Mouse (Mus musculus) MEL (cell line): Measurements from ENCODE around the gene Cfap52. TPM values are rescaled to one million over a fixed set of nuclear protein-coding genes. Genes with fewer than 3 reads are reported as not detected.

Experiments used
- DNase-seq: peaks from one replicate; pipeline ENCODE4 v3.0.0; 2011; ENCODE audit warnings: low read depth, low spot score
- H3K27ac ChIP-seq: 2 replicates; pipeline ENCODE4 v1.5.1; 2012; ENCODE audit warnings: low read depth, mild to moderate bottlenecking, control low read depth, low read length, moderate library complexity; ENCODE audit not compliant: control insufficient read depth
- H3K27me3 ChIP-seq, 2 experiments: fragments of 150-350 bp in 1 of 2; sonication (generic) in 1 of 2; 2 replicates each; pipeline ENCODE4 v1.6.1; 2012; ENCODE audit warnings: low read length in 2 of 2, mild to moderate bottlenecking in 2 of 2, improper control_type of control experiment in 1 of 2, moderate library complexity in 1 of 2; ENCODE audit not compliant: insufficient read depth in 2 of 2, control insufficient read depth in 1 of 2
- H3K36me3 ChIP-seq, 2 experiments: 2 replicates each; pipeline ENCODE4 v1.6.1; 2012 to 2014; ENCODE audit warnings: low read length in 2 of 2, improper control_type of control experiment in 1 of 2, inconsistent platforms in 1 of 2, mild to moderate bottlenecking in 1 of 2; ENCODE audit not compliant: insufficient read depth in 2 of 2, control insufficient read depth in 1 of 2
- H3K4me1 ChIP-seq, 2 experiments: fragments of 150-350 bp in 1 of 2; sonication (generic) in 1 of 2; 2 replicates each; pipeline ENCODE4 v1.6.1; 2012; ENCODE audit warnings: low read length in 2 of 2, improper control_type of control experiment in 1 of 2, mild to moderate bottlenecking in 1 of 2; ENCODE audit not compliant: insufficient read depth in 2 of 2, control insufficient read depth in 1 of 2
- H3K4me3 ChIP-seq, 2 experiments: fragments of 150-350 bp in 1 of 2; sonication (generic) in 1 of 2; 2 replicates each; pipeline ENCODE4 v1.5.1; 2012; ENCODE audit warnings: low read depth in 2 of 2, low read length in 2 of 2, mild to moderate bottlenecking in 2 of 2, moderate library complexity in 2 of 2, control low read depth in 1 of 2, improper control_type of control experiment in 1 of 2; ENCODE audit not compliant: control insufficient read depth in 1 of 2, insufficient read depth in 1 of 2
- H3K79me2 ChIP-seq: 2 replicates; pipeline ENCODE4 v1.6.1; 2012; ENCODE audit warnings: mild to moderate bottlenecking, low read length, moderate library complexity; ENCODE audit not compliant: control insufficient read depth, poor library complexity, insufficient read depth
- H3K9ac ChIP-seq: 2 replicates; pipeline ENCODE4 v1.6.1; 2012; ENCODE audit warnings: low read depth, mild to moderate bottlenecking, control low read depth, low read length, moderate library complexity; ENCODE audit not compliant: control insufficient read depth, poor library complexity, severe bottlenecking
- H3K9me3 ChIP-seq: fragments of 150-350 bp; sonication (generic); replicated peaks from 2 replicates; pipeline ENCODE4 v1.6.1; 2012; ENCODE audit warnings: mild to moderate bottlenecking, low read length, improper control_type of control experiment, moderate library complexity; ENCODE audit not compliant: insufficient read depth
- CTCF ChIP-seq, 3 experiments: IDR thresholded peaks in 2 of 3; conservative IDR thresholded peaks in 1 of 3; 2 replicates each; pipeline ENCODE4 v1.5.1; 2011 to 2012; ENCODE audit warnings: low read length in 3 of 3, low read depth in 2 of 3, mild to moderate bottlenecking in 2 of 3, improper control_type of control experiment in 1 of 3, inconsistent platforms in 1 of 3, mixed read lengths in 1 of 3, moderate library complexity in 1 of 3; ENCODE audit not compliant: control insufficient read depth in 1 of 3, insufficient read depth in 1 of 3, poor library complexity in 1 of 3, severe bottlenecking in 1 of 3
- ETS1 ChIP-seq: IDR thresholded peaks from 2 replicates; pipeline ENCODE4 v1.6.1; 2012; ENCODE audit warnings: low read depth, mild to moderate bottlenecking, inconsistent platforms, low read length, improper control_type of control experiment, moderate library complexity
- GABPA ChIP-seq: IDR thresholded peaks from 2 replicates; pipeline ENCODE4 v1.6.1; 2012; ENCODE audit warnings: low read depth, mild to moderate bottlenecking, inconsistent platforms, low read length, improper control_type of control experiment, moderate library complexity
- HCFC1 ChIP-seq: IDR thresholded peaks from 2 replicates; pipeline ENCODE4 v1.6.1; 2012; ENCODE audit warnings: low read depth, mild to moderate bottlenecking, inconsistent platforms, low read length, improper control_type of control experiment, moderate library complexity
- KAT2A ChIP-seq: conservative IDR thresholded peaks from 2 replicates; pipeline ENCODE4 v1.6.1; 2012; ENCODE audit warnings: low read depth, low read length, improper control_type of control experiment, inconsistent platforms
- MAX ChIP-seq: IDR thresholded peaks from 2 replicates; pipeline ENCODE4 v1.6.1; 2011; ENCODE audit warnings: low read length, improper control_type of control experiment
- MAZ ChIP-seq: IDR thresholded peaks from 2 replicates; pipeline ENCODE4 v1.6.1; 2012; ENCODE audit warnings: low read depth, mild to moderate bottlenecking, inconsistent platforms, low read length, improper control_type of control experiment
- MYC ChIP-seq: IDR thresholded peaks from 2 replicates; pipeline ENCODE4 v1.6.1; 2011; ENCODE audit warnings: low read depth, mild to moderate bottlenecking, low read length, improper control_type of control experiment, moderate library complexity
- NELFE ChIP-seq: IDR thresholded peaks from 2 replicates; pipeline ENCODE4 v1.6.1; 2011; ENCODE audit warnings: low read depth, low read length, improper control_type of control experiment
- POLR2A ChIP-seq, 2 experiments: IDR thresholded peaks; 2 replicates each; pipeline ENCODE4 v1.6.1; 2011 to 2012; ENCODE audit warnings: low read length in 2 of 2, mild to moderate bottlenecking in 2 of 2, control low read depth in 1 of 2, improper control_type of control experiment in 1 of 2, low read depth in 1 of 2, moderate library complexity in 1 of 2; ENCODE audit not compliant: control insufficient read depth in 1 of 2, insufficient read depth in 1 of 2, poor library complexity in 1 of 2
- POLR2AphosphoS2 ChIP-seq: IDR thresholded peaks from 2 replicates; pipeline ENCODE4 v1.6.1; 2011; ENCODE audit warnings: low read length, improper control_type of control experiment
- POLR2AphosphoS5 ChIP-seq: IDR thresholded peaks from 2 replicates; pipeline ENCODE4 v1.6.1; 2012; ENCODE audit warnings: low read depth, borderline replicate concordance, mild to moderate bottlenecking, inconsistent platforms, low read length, moderate library complexity, mixed read lengths
- RAD21 ChIP-seq: IDR thresholded peaks from 2 replicates; pipeline ENCODE4 v1.6.1; 2011; ENCODE audit warnings: mild to moderate bottlenecking, low read depth, low read length, improper control_type of control experiment
- RCOR1 ChIP-seq: IDR thresholded peaks from 2 replicates; pipeline ENCODE4 v1.6.1; 2012; ENCODE audit warnings: low read depth, mild to moderate bottlenecking, inconsistent platforms, low read length, improper control_type of control experiment
- TAL1 ChIP-seq: IDR thresholded peaks from 2 replicates; pipeline ENCODE4 v1.6.1; 2012; ENCODE audit warnings: mild to moderate bottlenecking, inconsistent platforms, low read length, moderate library complexity, mixed read lengths
- USF2 ChIP-seq, 2 experiments: IDR thresholded peaks; 2 replicates each; pipeline ENCODE4 v1.6.1; 2011 to 2012; ENCODE audit warnings: improper control_type of control experiment in 2 of 2, low read length in 2 of 2, borderline replicate concordance in 1 of 2, inconsistent platforms in 1 of 2, low read depth in 1 of 2, mild to moderate bottlenecking in 1 of 2; ENCODE audit not compliant: insufficient read depth in 1 of 2
- ZKSCAN1 ChIP-seq: IDR thresholded peaks from 2 replicates; pipeline ENCODE4 v1.6.1; 2012; ENCODE audit warnings: low read depth, mild to moderate bottlenecking, inconsistent platforms, low read length, improper control_type of control experiment, moderate library complexity
- polyA plus RNA-seq, 2 experiments: library from polyadenylated mRNA; stranded (reverse) in 1 of 2; unstranded in 1 of 2; fragments of >175 nt in 1 of 2; fragments of >200 nt in 1 of 2; gene quantifications; 2 replicates each; pipeline versions ENCODE4 v1.2.1 to v1.2.4; 2012; ENCODE audit warnings: low replicate concordance in 2 of 2, low read depth in 1 of 2; ENCODE audit not compliant: insufficient read length in 2 of 2, insufficient read depth in 1 of 2, missing spikeins in 1 of 2
- total RNA-seq: library from RNA; depleted of rRNA; stranded (reverse); fragments of 300-350 nt; gene quantifications from 2 replicates; pipeline ENCODE4 v1.2.3, GENCODE M21; 2012

Gene Cfap52
- total and polyA plus RNA-seq, 3 experiments = not detected

DNA sequence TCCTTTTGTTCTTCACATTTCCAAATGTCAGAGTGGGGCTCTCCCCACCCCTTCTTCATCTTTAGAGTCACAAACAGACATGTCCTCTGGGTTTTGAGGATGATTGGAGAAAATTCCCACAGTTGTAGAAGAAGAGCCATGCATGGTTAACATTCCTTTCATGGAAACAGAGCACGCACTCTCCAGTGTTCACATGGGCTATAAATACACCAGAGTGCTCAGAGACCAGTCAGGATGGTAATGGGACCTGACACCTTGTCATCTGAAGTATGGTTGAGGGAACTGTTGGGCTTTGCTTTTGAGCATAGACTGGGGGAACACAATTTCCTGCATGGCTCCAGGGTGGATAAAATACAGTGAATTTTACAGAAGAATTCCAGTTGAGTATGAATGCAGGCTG is 7.2 kb upstream of the Cfap52 start:
- Histone ChIP-seq H3K79me2 (no peaks in the 10 kb centered on the region), H3K4me3 (no peak overlapping the region), H3K9me3 (no peaks in the 10 kb centered on the region), H3K9ac (no peak overlapping the region), H3K27me3 (no peaks in the 10 kb centered on the region), H3K27ac (no peak overlapping the region)
- TF ChIP-seq TAL1 (no peak), HCFC1 (no peak), POLR2AphosphoS2 (no peak), ZKSCAN1 (no peak), RCOR1 (no peak)
- TF ChIP-seq, all 39 proteins: peak for 0
- H3K4me1 ChIP-seq = no peaks in the 10 kb centered on the region
- no peak for DNase-seq
- H3K36me3 ChIP-seq = peaks cover 0 to 2% of the 10 kb centered on the region in 2 experiments; a peak in 1 of 4 replicates

DNA sequence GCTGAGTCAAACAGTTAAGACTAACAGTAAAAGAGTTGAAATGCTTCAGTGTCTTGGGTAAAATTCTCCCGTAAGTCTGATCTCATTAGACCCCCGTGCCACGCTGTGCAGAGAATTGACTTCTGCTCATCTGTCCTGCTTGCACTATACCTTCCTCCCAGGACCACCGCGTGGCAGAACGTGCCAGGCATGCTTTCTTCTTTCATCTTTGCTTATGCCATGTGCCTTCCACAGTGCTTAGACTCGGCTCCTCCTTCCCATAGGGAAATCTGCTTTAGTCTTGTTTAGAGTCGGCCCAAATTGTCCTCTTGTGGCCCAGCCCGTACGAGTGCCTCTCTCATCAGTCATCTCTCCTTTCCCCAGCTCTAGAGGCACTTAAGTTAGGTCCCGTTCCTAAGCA is 2.4 kb upstream of the Cfap52 start:
- Histone ChIP-seq H3K27ac (no peak overlapping the region), H3K27me3 (no peaks in the 10 kb centered on the region), H3K9ac (no peak overlapping the region), H3K9me3 (no peaks in the 10 kb centered on the region), H3K79me2 (peaks cover 6% of the 10 kb centered on the region), H3K4me1 (peaks cover 3 to 5% of the 10 kb centered on the region in 2 experiments; a peak in 2 of 4 replicates), H3K4me3 (no peak overlapping the region), H3K36me3 (peaks cover 0 to 4% of the 10 kb centered on the region in 2 experiments; a peak in 2 of 4 replicates)
- TF ChIP-seq MAZ = no peak
- no peak for TF ChIP-seq GABPA
- no peak for TF ChIP-seq CTCF (IDR thresholded peaks at IDR 0.05 in 2 of 3, conservative IDR thresholded peaks at IDR 0.05 in 1 of 3; ENCODE audit: control insufficient read depth in 1 of 3, insufficient read depth in 1 of 3, low read depth in 2 of 3, low read length in 3 of 3, poor library complexity in 1 of 3, severe bottlenecking in 1 of 3)
- TF ChIP-seq MAX = no peak
- TF ChIP-seq RAD21 = no peak
- no peak for TF ChIP-seq NELFE
- no peak for TF ChIP-seq KAT2A
- TF ChIP-seq ETS1 = no peak
- no peak for TF ChIP-seq POLR2A (IDR thresholded peaks at IDR 0.05; ENCODE audit: control insufficient read depth in 1 of 2, insufficient read depth in 1 of 2, low read depth in 1 of 2, low read length in 2 of 2, poor library complexity in 1 of 2)
- no peak for TF ChIP-seq USF2 (IDR thresholded peaks at IDR 0.05; ENCODE audit: borderline replicate concordance in 1 of 2, insufficient read depth in 1 of 2, low read depth in 1 of 2, low read length in 2 of 2)
- TF ChIP-seq POLR2AphosphoS5 = no peak
- TF ChIP-seq MYC = no peak
- no peak for DNase-seq
